Mouse (Mus musculus) liver, postnatal 0 days (tissue): Measurements from ENCODE around the gene Npas1. TPM values are rescaled to one million over a fixed set of nuclear protein-coding genes. Genes with fewer than 3 reads are reported as not detected.

Experiments used
- ATAC-seq: fragments of 200-750 bp; cut with Nextera tagmentation; 2 replicates; pipeline ENCODE4 v1.8.0; 2017; ENCODE audit warnings: mild to moderate bottlenecking, moderate library complexity
- DNase-seq: peaks from one replicate; pipeline ENCODE4 v3.0.0-alpha.2; 2016
- H3K27ac ChIP-seq: fragments of 300-500 bp; sonication (generic); 2 replicates; pipeline ENCODE4 v1.5.1; 2014; ENCODE audit warnings: antibody characterized with exemption, moderate library complexity, mild to moderate bottlenecking, low read depth
- H3K27me3 ChIP-seq: fragments of 300-500 bp; sonication (generic); 2 replicates; pipeline ENCODE4 v1.6.1; 2014; ENCODE audit warnings: low read length, control low read depth, mixed read lengths; ENCODE audit not compliant: insufficient read depth
- H3K36me3 ChIP-seq: fragments of 300-500 bp; sonication (generic); replicated peaks from 2 replicates; pipeline ENCODE4 v1.6.1; 2014; ENCODE audit warnings: mild to moderate bottlenecking, control low read depth, low read length, moderate library complexity, mixed read lengths; ENCODE audit not compliant: insufficient read depth
- H3K4me1 ChIP-seq: fragments of 300-500 bp; sonication (generic); 2 replicates; pipeline ENCODE4 v1.6.1; 2014; ENCODE audit warnings: antibody characterized with exemption, mild to moderate bottlenecking, control low read depth; ENCODE audit not compliant: insufficient read depth
- H3K4me2 ChIP-seq: fragments of 300-500 bp; sonication (generic); 2 replicates; pipeline ENCODE4 v1.6.1; 2014; ENCODE audit warnings: low read depth, mild to moderate bottlenecking, low read length, moderate library complexity, mixed read lengths
- H3K4me3 ChIP-seq: fragments of 300-500 bp; sonication (generic); 2 replicates; pipeline ENCODE4 v1.5.1; 2014; ENCODE audit warnings: low read depth, low read length
- H3K9ac ChIP-seq: fragments of 300-500 bp; sonication (generic); replicated peaks from 2 replicates; pipeline ENCODE4 v1.6.1; 2014; ENCODE audit warnings: mild to moderate bottlenecking, moderate library complexity
- H3K9me3 ChIP-seq: fragments of 300-500 bp; sonication (generic); 2 replicates; pipeline ENCODE4 v1.6.1; 2016; ENCODE audit warnings: mild to moderate bottlenecking, control low read depth, low read length, mixed read lengths
- CTCF ChIP-seq: sonication (generic); IDR thresholded peaks from 2 replicates; pipeline ENCODE4 v1.5.1; 2016; ENCODE audit warnings: antibody characterized with exemption, low read depth
- EP300 ChIP-seq: IDR thresholded peaks from 2 replicates; pipeline ENCODE4 v1.6.1; 2016; ENCODE audit warnings: antibody characterized with exemption, low read depth, mild to moderate bottlenecking
- WGBS: fragments of 180-500 bp; shearing (Covaris S2); extraction: QIAGEN DNeasy Blood & Tissue Kit; methylation state at CpG from one replicate; pipeline ENCODE4 v1.1.7; 2014; ENCODE audit not compliant: insufficient replicate concordance; 5-methylcytosine and 5-hydroxymethylcytosine counted together
- polyA plus RNA-seq: library from polyadenylated mRNA; unstranded; fragments of >200 nt; fragmentation: Nextera tagmentation; extraction: Ambion mirVana; gene quantifications from 2 replicates; pipeline ENCODE4 v1.2.1, GENCODE M21; 2015

Npas1 gene
- polyA plus RNA-seq, 1 experiment from 2014 or later, result 0.11 TPM

- Histone ChIP-seq H3K4me3 (no peak overlapping the region), H3K4me2 (no peak overlapping the region), H3K9ac (no peak overlapping the region), H3K27me3 (peaks cover 65% of the 10 kb centered on the region), H3K27ac (no peak overlapping the region), H3K9me3 (no peaks in the 10 kb centered on the region), H3K4me1 (peaks cover 18% of the 10 kb centered on the region; the same call in 1 of the 2 replicates), H3K36me3 (no peaks in the 10 kb centered on the region)
- ATAC-seq, result no peak
- TF ChIP-seq CTCF (no peak), EP300 (no peak)
- whole genome bisulfite sequencing, result 7% methylated on average over 21 of the region's 23 CpGs
- no peak for DNase-seq
Measured at GRCm38 (mm10) chr7:16475321-16475720, 2.2 kb downstream of the Npas1 start.

- Histone ChIP-seq H3K4me3 (peak overlapping the region; percentile 21; the same call in 1 of the 2 replicates), H3K4me2 (peak overlapping the region; percentile 27)
Measured at GRCm38 (mm10) chr7:16474445-16474844, 3.1 kb downstream of the Npas1 start.

GRCm38 (mm10) chr7:16473847-16474246, 3.7 kb downstream of the Npas1 start:
- Histone ChIP-seq H3K4me2 (no peak overlapping the region), H3K27me3 (peaks cover 69% of the 10 kb centered on the region), H3K9ac (no peak overlapping the region), H3K27ac (no peak overlapping the region), H3K36me3 (no peaks in the 10 kb centered on the region), H3K9me3 (no peaks in the 10 kb centered on the region), H3K4me3 (no peak overlapping the region), H3K4me1 (peaks cover 18% of the 10 kb centered on the region; the same call in 1 of the 2 replicates)
- 70% methylated on average over 8 of the region's 8 CpGs for WGBS
- ATAC-seq (0 out of 2 replicates have a peak, but pooled peaks have one; percentile 15), DNase-seq (no peak)
- no peak for TF ChIP-seq CTCF
- no peak for TF ChIP-seq EP300

More at GRCm38 (mm10) chr7:16474445-16474844, 3.1 kb downstream of the Npas1 start:
- Histone ChIP-seq H3K27ac (no peak overlapping the region), H3K9me3 (no peaks in the 10 kb centered on the region), H3K9ac (no peak overlapping the region), H3K27me3 (peaks cover 66% of the 10 kb centered on the region), H3K4me1 (peaks cover 18% of the 10 kb centered on the region; the same call in 1 of the 2 replicates), H3K36me3 (no peaks in the 10 kb centered on the region)
- DNase-seq (peak; percentile 52), ATAC-seq (peak; percentile 23; the same call in 1 of the 2 replicates)
- WGBS, result 10% methylated on average over 33 of the region's 33 CpGs
- no peak for TF ChIP-seq CTCF
- TF ChIP-seq EP300, result no peak

GRCm38 (mm10) chr7:16472116-16472709, 5.3 kb downstream of the Npas1 start:
- Histone ChIP-seq H3K4me1 (peaks cover 18% of the 10 kb centered on the region; the same call in 1 of the 2 replicates), H3K36me3 (no peaks in the 10 kb centered on the region), H3K4me3 (no peak overlapping the region), H3K27me3 (peaks cover 70% of the 10 kb centered on the region), H3K4me2 (no peak overlapping the region), H3K9ac (no peak overlapping the region), H3K9me3 (no peaks in the 10 kb centered on the region), H3K27ac (no peak overlapping the region)
- TF ChIP-seq CTCF (no peak), EP300 (no peak)
- no peak for ATAC-seq
- no peak for DNase-seq
- WGBS, result 20% methylated on average over 17 of the region's 17 CpGs

GRCm38 (mm10) chr7:16471549-16471948, 6.0 kb downstream of the Npas1 start:
- Histone ChIP-seq H3K4me1 (peaks cover 17% of the 10 kb centered on the region; the same call in 1 of the 2 replicates), H3K9me3 (no peaks in the 10 kb centered on the region), H3K27ac (no peak overlapping the region), H3K4me3 (no peak overlapping the region), H3K36me3 (no peaks in the 10 kb centered on the region), H3K9ac (no peak overlapping the region), H3K27me3 (peaks cover 63% of the 10 kb centered on the region), H3K4me2 (no peak overlapping the region)
- 37% methylated on average over 9 of the region's 9 CpGs for WGBS
- no peak for DNase-seq
- ATAC-seq, result no peak
- peak; percentile 58 for TF ChIP-seq CTCF
- TF ChIP-seq EP300, result no peak

- peaks cover 29% of the 10 kb centered on the region for H3K27me3 ChIP-seq
- WGBS, result 23% methylated on average over 5 of the region's 5 CpGs
Measured at GRCm38 (mm10) chr7:16468115-16468514, 9.4 kb downstream of the Npas1 start.

More at GRCm38 (mm10) chr7:16468115-16468514, 9.4 kb downstream of the Npas1 start:
- Histone ChIP-seq H3K4me1 (no peaks in the 10 kb centered on the region), H3K36me3 (no peaks in the 10 kb centered on the region), H3K9me3 (no peaks in the 10 kb centered on the region), H3K9ac (no peak overlapping the region), H3K27ac (no peak overlapping the region), H3K4me2 (no peak overlapping the region), H3K4me3 (no peak overlapping the region)
- ATAC-seq (no peak), DNase-seq (no peak)
- TF ChIP-seq CTCF, result no peak
- TF ChIP-seq EP300, result no peak
